Mouse (Mus musculus): ENCODE measurements around the gene Tmem165.

Tmem165 gene

DNA sequence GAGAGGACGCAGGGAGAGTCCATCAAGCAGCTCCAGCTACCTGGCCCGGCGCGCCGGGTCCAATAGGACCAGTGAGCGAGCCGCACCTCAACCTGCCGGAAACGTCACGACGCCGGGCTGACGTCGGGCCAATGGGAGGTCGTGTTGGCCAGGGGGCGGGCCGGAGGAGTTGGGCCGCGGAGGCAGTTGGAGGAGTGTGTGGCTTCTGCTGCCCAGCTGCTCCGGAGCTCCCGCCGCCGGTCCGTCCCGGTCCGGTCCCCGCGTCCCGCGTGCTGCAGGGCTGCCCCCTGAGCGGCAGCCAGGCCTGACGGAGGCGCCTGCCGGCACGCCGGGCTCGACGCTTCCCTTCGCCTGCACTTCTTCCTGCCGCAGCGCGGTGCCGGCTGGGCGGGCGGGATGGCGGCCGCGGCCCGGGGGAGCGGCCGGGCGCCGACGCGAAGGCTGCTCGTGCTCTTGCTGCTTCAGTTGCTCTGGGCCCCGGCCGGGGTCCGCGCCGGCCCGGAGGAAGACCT is at the start of gene Tmem165:
Tmem165 (plus strand) TSS at position 131 of the 512 bp plus-strand sequence.
- DNase-seq (ENCODE audit: low spot score in 2 of 2), result peak; percentile 78 to 94

DNA sequence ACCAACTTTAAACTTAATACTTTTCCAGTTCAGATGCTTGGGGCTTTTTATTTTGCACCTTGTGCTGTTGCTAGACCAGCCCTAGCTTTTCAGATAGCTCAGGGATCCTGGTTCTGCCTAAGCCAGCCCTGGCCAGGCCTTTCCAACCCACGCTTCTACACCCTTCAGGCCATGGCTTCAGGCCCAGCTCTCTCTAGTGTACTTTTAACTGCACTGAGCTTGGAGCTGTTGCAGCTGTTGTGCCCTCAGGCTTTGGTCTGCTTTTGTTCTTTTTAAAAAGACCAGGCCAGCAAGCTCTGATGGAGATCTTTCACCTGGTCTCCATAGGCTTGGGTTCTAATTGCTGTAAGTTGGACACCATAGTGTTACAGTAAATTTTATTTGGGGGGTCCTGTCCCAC is 48.0 kb upstream of the Tmem165 start:
- DNase-seq (ENCODE audit: low spot score in 2 of 2), result no peak

DNA sequence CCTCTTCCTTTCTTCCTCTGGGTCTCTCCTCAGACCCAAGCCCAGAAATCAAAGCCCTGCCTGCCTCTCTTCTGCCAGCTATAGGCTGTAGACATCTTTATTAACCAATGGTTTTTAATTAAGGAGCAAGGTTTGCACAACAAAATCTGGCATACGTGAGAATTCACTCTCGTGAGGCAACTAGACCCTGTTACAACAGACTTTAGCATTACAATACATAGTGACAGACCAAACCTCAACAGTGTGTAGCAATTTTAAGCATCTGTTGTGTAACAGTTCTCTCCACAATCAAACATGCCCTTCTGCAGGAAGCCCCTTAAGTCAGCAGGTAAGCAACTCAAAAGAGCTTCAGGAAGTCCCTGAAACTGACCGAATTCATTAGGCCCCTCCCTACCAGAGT is 47.4 kb upstream of the Tmem165 start:
- DNase-seq (ENCODE audit: low spot score in 2 of 2), result no peak

DNA sequence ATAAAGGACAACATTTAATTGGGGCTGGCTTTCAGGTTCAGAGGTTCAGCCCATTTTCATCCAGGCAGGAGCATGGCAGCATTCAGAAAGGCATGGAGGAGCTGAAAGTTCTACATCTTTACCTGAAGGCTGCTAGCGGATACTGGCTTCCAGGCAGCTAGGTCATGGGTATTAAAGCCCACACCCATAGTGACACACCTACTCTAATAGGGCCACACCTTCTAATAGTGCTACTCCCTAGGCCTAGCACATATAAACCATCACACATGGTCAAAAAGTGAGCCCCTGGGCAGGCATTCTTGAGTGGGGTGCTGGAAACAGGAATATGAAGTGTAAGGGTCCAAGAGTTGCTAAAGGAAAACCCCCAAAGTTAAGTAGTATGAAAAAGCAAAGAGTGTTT is 46.1 kb upstream of the Tmem165 start:
- no peak for DNase-seq (ENCODE audit: low spot score in 2 of 2)

DNA sequence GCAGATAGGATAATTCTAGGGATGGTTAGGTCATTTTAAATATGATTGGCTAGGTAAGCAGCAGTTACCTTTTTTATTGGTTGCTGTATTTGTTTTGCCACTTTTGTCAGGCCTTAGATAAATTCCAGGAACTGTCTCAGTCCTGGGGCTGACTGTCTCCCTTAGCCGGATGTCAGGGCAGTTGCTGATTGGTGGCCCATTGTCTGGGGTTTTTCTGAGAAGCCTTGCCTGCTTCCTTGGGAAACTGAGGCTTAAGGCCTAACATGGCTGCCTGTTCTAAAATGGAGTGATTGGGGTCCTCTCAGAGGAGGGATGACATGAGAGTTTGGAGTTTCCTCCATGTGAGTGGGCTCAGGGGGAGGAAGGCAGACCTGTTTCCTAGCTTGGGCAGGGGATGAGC is 45.6 kb upstream of the Tmem165 start:
- DNase-seq (ENCODE audit: low spot score in 2 of 2), result no peak

DNA sequence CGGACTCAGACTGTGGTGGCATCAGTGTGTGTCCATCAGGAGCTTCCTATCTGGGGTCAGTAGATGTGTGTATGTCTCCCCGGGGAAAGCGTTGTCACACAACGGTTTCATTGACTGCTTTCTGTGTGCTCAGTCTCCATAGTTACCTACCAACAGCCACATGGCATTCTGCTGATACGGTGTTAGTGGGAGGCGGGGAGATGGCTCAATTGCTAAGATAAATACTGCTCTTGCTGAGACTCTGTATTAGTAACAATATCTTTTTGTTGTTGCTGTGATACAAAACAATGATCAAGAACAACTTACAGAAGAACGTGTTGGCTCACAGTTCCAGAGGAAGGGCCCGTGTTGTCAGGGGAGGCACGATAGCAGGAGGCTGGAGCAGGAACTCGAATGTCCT is 45.2 kb upstream of the Tmem165 start:
- no peak for DNase-seq (ENCODE audit: low spot score in 2 of 2)

DNA sequence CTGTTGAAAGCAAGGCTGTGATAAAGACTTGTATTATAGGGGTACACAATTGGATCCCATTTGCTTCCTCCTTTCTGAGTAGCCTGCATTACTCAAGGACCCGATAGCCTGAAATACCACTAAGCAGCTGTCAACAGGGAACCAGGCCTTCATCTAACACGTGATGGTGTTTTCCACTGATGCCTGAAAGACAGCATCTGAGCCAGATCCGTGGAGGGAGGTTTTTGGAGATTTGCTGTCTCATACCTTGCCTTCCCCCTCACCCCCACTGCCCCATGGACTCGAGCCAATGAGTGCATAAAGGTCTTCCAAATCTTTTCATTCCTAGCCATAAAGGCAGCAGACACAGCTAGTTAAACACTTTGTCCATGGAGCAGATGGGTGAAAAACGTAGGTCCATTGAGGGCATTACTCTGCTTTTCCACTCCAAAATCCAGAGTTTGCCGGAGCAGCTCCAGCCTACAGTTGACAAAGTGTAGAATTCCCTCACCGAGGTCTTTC is 44.5 kb upstream of the Tmem165 start:
- peak in 1 of 2 experiments; percentile 11 for DNase-seq (ENCODE audit: low spot score in 2 of 2)

DNA sequence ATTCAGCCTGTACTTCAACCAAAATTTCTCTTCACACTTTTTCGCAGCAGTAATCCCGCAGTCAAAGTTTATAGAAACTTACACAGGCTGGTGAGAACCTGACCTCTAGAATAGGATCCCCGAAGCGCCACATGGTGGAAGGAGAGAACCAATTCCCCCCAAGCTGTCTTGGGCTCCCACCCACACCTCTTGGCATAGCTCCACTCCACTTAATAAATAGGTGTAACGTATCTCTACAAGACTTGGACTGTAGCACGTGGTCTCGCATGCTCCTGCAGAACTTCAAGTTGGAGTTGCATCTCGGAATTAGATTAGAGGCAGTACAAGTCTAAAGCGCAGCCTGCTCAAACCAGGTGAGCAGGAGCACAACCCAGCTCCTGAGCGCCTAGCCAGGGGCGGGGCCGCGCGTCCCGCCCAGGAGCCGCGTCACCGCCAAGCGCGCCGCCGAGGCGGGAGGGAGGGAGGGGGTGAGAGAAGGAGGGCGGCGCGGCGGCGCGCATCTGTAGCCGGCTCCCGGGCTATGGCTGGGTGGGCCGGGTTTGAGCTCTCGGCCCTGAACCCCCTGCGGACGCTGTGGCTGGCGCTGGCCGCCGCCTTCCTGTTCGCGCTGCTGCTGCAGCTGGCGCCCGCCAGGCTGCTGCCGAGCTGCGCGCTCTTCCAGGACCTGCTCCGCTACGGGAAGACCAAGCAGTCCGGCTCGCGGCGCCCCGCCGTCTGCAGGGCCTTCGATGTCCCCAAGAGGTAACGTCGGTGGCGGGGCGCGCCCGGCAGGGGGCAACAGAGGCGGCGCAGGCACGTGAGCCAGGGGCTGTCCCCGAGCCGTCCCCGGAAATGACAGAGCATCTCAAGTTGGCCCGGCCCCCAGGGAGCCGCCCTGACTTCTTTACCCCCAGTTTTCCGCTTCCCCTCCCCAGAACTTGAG is 43.6 kb upstream of the Tmem165 start, which contains the start of gene Srd5a3:
Srd5a3 (plus strand) TSS at position 464 of the 922 bp plus-strand sequence.
- DNase-seq (ENCODE audit: low spot score in 2 of 2), result peak; percentile 80 to 94

DNA sequence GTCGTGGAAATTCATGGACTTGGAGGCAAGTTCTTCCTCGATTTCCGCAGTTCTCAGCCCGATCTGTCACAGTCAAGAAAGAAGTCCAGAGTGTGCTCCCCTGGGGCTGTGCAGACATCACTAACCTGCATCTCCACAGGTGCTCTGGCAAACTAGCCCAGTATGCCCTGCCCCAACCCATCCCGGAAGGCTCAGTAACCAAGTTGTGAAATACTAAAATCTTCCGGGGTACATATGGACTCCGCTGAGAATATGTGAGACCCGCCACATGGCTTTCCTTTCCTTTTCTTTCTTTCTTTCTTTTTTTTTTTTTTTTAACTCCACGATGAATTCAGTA is 43.0 kb upstream of the Tmem165 start:
- no peak for DNase-seq (ENCODE audit: low spot score in 2 of 2)

DNA sequence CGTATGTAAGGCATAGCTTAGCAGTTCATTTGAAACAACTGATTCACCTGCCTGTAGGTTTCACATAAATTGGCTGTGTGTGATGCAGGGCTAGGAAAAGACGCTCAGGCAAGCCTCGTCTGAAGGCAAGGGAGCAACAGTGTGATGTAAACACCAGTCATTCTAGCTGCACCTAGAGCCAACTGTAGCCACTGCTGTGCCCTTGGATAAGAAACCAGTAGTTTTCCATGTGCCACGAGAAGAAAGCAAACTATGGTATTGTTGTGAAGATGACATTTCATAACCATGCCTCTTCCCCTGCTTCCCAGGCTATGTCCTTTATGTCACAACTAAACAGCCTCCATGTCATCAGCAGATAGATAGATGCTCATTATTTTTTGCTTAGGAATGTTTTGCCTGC is 40.3 kb upstream of the Tmem165 start:
- no peak for DNase-seq (ENCODE audit: low spot score in 2 of 2)

DNA sequence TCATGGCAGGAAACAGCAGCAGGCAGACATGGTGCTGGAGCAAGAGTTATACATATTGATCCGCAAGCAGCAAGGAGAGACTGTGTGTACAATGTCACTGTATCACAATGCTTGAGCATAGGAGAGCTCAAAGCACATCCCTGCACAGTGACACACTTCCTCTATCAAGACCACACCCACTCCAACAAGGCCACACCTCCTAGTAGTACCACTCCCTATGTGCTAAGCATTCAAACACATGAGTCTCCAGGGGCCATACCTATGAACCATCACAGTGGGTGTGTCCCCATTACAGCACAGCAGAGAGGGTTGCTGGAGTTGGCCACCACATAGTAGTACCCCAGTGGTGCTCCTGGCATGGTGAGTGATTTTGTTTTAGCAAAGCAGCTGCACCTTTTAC is 37.3 kb upstream of the Tmem165 start:
- no peak for DNase-seq (ENCODE audit: low spot score in 2 of 2)

DNA sequence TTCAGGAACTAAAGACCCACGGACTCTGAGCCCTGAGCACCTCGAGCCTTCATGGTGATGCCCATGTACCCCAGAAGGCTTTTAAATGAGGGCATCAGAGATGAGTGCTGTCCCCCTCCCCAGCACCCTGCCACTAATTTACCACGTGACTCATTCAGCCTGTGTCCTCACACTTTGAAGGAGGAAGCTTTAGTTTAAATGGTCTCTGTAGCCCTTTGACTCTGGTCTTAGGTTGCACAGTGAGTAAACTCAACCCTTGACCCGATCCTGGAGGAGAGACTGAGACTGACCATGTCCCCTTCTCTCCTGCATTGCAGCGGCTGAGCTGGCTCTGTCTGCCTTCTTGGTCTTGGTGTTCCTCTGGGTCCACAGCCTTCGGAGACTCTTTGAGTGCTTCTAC is 34.2 kb upstream of the Tmem165 start:
- DNase-seq (ENCODE audit: low spot score in 2 of 2), result no peak

DNA sequence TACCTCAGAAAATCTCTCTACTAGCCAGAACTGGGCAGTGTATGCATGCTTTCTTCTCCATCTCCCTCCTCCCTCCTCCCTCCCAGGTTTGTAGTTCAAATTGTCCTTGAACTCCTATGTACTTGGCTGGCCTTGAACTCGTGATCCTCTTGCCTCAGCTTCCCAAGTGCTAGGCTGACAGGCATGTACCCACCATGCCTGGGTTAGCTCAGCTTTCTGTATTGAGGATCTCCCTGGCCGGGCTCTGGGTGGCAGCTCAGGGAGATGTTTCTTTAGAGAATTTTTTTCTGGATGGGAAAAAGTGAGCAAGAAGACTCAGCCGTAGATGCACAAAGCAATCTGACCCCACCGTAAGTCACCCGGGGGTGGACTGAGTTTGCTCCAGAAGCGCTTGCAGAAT is 30.7 kb upstream of the Tmem165 start:
- DNase-seq (ENCODE audit: low spot score in 2 of 2), result no peak

DNA sequence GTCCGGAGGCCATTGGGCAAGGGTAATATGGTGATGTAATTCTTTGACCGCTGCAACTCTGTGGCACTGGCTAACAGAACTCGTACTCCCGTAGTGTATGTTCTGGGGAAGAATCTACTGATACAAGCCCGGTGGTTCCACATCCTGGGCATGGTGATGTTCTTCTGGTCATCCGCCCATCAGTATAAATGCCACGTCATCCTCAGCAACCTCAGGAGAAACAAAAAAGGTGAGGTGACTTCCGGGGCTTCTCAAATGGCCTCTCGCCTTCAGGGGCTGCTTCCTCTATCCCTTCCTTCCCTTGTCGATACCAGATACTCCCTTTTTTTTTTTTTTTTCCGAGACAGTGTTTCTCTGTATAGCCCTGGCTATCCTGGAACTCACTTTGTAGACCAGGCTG is 30.2 kb upstream of the Tmem165 start:
- DNase-seq (ENCODE audit: low spot score in 2 of 2), result no peak

DNA sequence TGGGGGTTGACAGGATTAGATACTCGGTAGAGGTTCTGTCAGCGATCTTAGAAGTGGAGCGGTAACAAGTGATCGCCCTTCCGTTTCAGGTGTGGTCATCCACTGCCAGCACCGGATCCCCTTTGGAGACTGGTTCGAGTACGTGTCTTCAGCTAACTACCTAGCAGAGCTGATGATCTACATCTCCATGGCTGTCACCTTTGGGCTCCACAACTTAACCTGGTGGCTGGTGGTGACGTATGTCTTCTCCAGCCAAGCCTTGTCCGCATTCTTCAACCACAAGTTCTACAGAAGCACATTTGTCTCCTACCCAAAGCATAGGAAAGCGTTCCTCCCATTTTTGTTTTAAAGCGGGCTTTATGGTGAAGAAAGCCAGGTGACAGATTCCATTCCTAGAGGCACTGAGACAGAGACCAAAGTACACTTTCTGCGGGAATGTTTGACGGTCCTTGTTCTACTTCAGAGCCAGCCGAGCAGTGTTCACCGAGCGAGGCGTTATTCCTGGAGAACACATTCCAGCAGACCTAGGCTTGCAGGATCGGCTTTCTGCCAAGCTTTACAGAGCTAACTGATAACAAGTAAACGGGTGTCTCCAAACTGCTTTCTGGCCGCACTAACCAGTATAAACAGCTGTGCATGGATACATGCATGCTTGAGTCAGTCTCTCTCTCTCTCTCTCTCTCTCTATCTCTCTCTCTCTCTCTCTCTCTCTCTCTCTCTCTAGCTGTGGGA is 29.1 kb upstream of the Tmem165 start:
- DNase-seq (ENCODE audit: low spot score in 2 of 2), result no peak

DNA sequence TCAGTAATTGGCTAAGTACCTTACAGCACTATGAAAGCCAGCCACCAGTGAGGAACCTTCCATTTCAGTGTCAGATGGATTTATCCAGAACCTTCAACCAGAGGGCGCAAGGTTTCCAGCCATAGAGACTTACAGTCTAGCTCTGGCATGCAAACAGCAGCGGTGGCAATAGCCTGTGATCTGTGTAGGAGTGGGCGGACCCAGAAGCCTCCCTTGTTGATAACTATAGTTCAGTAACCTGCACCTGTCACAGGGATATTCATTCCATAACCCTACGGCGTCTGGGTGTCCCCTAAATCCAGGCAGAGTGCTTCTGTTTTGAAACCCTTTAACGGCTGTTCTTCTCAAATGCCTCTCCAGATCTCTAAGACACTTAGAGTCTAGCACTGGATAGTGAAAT is 24.1 kb upstream of the Tmem165 start:
- no peak for DNase-seq (ENCODE audit: low spot score in 2 of 2)

DNA sequence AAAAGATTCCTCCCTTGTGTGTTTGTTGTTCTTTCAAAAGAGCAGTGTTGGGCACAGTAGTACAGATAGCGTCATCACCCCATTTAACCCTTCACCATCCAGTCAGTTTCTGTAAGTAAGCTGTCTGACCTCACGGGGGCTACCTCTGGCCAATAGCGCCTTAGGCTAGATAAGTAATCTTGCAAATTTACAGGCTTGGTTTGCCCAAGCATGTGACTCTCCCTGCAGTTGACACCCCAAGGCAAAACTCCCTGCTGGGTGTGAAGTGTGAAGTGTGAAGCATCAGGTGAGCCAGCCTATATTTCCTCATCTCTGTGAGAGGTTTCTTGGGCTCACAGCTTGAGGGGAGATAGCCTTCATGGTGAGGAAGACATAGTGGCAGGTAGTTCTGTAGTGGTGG is 23.6 kb upstream of the Tmem165 start:
- no peak for DNase-seq (ENCODE audit: low spot score in 2 of 2)

DNA sequence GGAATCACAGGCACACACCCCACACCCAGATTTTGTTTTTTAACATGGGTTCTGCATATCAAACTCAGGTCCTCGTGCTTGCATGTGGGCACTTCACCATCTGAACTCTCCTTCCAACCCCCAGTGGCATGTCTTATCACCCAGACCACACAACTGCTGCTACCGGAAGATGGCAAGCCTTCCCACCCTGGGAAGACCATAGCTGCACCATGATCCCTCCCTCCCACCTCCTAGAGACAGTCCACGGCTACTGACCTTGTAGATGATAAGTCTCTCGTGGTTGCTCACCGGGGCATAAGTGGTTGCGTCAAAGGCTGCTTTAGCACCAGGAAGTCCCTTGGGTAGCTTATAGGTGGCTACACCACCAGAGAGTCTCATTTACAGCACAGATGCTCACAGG is 22.2 kb upstream of the Tmem165 start:
- DNase-seq (ENCODE audit: low spot score in 2 of 2), result no peak

DNA sequence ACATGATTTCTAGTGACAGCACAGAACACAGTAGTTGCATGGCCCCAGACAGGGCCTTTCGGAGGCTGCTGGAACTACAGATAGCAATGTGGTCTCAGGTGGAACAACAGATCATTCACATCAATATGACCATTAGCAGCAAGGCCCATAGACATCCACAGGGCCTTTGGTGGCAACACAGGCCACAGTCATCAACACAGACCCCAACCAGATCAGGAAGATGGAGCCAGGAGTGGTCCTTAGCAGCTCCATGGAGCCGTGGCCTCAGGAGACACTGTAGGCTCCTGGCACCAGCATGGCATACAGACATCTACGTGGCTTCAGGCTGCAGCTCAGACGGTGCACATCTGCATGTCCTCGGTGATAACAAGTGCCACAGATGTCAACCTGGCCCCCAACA is 20.8 kb upstream of the Tmem165 start:
- no peak for DNase-seq (ENCODE audit: low spot score in 2 of 2)

DNA sequence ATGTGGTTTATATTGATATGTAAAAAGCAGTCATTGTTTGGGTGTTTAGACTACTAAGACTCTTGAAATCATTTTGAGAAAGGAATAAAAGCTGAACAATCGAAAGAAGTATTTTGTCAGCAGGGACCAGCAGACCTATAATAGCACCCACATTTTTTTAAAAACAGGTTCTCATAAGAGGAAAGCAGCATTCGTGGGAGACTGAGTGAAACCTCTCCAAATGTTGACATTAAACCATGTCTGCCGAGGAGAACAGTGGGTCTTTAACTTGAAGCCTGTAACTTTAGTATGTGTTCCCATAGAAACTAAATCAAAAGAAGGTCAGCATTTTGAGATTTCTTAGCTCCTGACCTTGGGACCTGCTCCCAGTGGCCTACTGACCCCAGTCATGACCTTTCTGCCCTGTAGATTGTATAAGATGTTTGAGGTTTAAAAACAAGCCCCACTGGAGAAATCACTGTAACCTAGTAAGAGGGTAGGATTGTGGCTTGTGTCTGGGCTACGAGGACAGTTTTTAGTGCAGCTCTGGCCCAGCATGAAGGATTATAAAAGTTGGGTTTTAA is 19.8 kb upstream of the Tmem165 start:
- DNase-seq (ENCODE audit: low spot score in 2 of 2), result no peak

DNA sequence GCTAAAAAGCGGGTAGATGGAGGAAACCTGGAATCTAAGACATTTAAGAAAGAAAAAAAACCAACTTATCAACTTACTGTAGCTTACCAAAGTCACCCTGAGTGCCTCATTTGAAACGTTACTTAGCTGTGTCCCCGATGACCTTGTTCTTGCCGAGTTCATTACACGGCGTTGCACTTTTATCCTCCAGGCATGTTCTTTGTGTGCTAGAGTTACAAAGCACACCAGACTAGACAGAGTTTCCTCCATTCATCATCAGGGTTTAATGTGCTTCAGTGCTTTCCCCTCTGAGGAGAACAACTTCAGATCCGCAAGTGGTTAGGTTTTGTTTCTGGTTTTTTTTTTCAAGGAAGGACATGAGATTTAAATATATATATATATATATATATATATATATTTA is 18.9 kb upstream of the Tmem165 start:
- DNase-seq (ENCODE audit: low spot score in 2 of 2), result no peak

DNA sequence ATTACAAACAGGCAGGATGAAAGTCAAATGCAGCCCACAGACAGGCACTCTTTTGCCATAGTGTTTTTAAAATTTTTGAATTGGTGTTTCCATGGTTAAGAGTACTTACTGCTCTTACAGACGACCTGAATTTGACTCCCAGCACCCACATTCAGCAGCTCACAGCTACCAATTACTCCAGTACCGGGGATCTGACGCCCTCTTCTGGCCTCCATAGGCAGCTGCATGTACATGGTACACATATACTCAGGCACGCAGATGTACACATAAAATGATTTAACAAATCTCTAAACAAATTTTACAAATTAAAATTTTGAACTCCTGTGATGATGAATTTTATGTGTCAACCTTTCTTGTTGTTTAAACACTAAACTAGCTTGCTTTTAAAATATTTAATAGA is 13.2 kb upstream of the Tmem165 start:
- no peak for DNase-seq (ENCODE audit: low spot score in 2 of 2)

Data from left cerebral cortex, adult 9 months (tissue).